Mouse (Mus musculus) cerebellum, adult 2 months (tissue): ENCODE measurements around the gene Bag1. TPM values are rescaled to one million over a fixed set of nuclear protein-coding genes. Genes with fewer than 3 reads are reported as not detected.

Experiments
- DNase-seq, 2 experiments: peaks; one replicate each; pipeline ENCODE4 v3.0.0; 2021
- H3K27ac ChIP-seq: fragments of 200-500 bp; 2 replicates; pipeline ENCODE4 v1.5.1; 2012; ENCODE audit warnings: low read length, control low read depth, inconsistent platforms; ENCODE audit not compliant: insufficient read depth
- H3K27me3 ChIP-seq: fragments of 200-500 bp; 2 replicates; pipeline ENCODE4 v1.6.1; 2012; ENCODE audit warnings: inconsistent platforms, mild to moderate bottlenecking, low read length, moderate library complexity; ENCODE audit not compliant: control insufficient read depth, insufficient read depth
- H3K4me1 ChIP-seq: fragments of 200-500 bp; 2 replicates; pipeline ENCODE4 v1.6.1; 2011; ENCODE audit warnings: low read length; ENCODE audit not compliant: control insufficient read depth, insufficient read depth
- H3K4me3 ChIP-seq: fragments of 200-500 bp; replicated peaks from 2 replicates; pipeline ENCODE3; 2011; ENCODE audit warnings: mild to moderate bottlenecking, low read depth, low read length, control low read depth; ENCODE audit not compliant: insufficient read depth
- CTCF ChIP-seq: fragments of 200-500 bp; IDR thresholded peaks from 2 replicates; pipeline ENCODE4 v1.5.1; 2011; ENCODE audit warnings: low read depth, mild to moderate bottlenecking, control low read depth, low read length, moderate library complexity, borderline replicate concordance; ENCODE audit not compliant: insufficient read depth
- POLR2A ChIP-seq: fragments of 200-500 bp; IDR thresholded peaks from 2 replicates; pipeline ENCODE4 v1.6.1; 2011; ENCODE audit warnings: low read length, control low read depth, borderline replicate concordance; ENCODE audit not compliant: insufficient read depth
- WGBS: fragments of 180-500 bp; shearing (Covaris S2); methylation state at CpG from one replicate; pipeline ENCODE4 v1.1.7; 2018; 5-methylcytosine and 5-hydroxymethylcytosine counted together
- polyA plus RNA-seq: library from polyadenylated mRNA; depleted of rRNA; stranded (reverse); fragments of >200 nt; gene quantifications from 2 replicates; pipeline ENCODE4 v1.2.3, GENCODE M21; 2012; rRNA removed

Gene Bag1
- polyA plus RNA-seq, result 143 and 159 TPM in 2 replicates

- DNase-seq, result peak; percentile 99
- H3K4me3 ChIP-seq, result peak within 1 kb of the TSS; percentile 95
- TF ChIP-seq POLR2A, result peak; percentile 76
- no peak for TF ChIP-seq CTCF
- H3K27ac ChIP-seq, result peak within 1 kb of the TSS; percentile 56
- no peaks in the 10 kb centered on the region for H3K4me1 ChIP-seq
- under 1% methylated on average over 41 of the region's 50 CpGs for WGBS
- H3K27me3 ChIP-seq, result no peaks in the 10 kb centered on the region
These were observed at the start of gene Bag1, which contains the start of gene Chmp5 for GRCm38 (mm10) chr4:40948160-40948708. TSS of gene Bag1 (minus strand) at chr4:40948294. TSS of gene Chmp5 (plus strand) at chr4:40948407.

GRCm38 (mm10) chr4:40996302-40996701 is 48.2 kb upstream of the Bag1 start:
- H3K27me3 ChIP-seq, result no peaks in the 10 kb centered on the region
- H3K4me3 ChIP-seq, result no peak overlapping the region
- no peak for DNase-seq
- WGBS, result 96% methylated on average over 6 of the region's 6 CpGs
- no peaks in the 10 kb centered on the region for H3K4me1 ChIP-seq
- TF ChIP-seq POLR2A (no peak), CTCF (no peak)
- H3K27ac ChIP-seq, result no peak overlapping the region

- TF ChIP-seq POLR2A (no peak), CTCF (no peak)
- H3K27me3 ChIP-seq, result no peaks in the 10 kb centered on the region
- H3K4me1 ChIP-seq, result no peaks in the 10 kb centered on the region
- H3K27ac ChIP-seq, result no peak overlapping the region
- 78% methylated on average over 6 of the region's 6 CpGs for WGBS
- no peak overlapping the region for H3K4me3 ChIP-seq
- no peak for DNase-seq
These were observed 41.5 kb upstream of the Bag1 start for GRCm38 (mm10) chr4:40989633-40990032.

- TF ChIP-seq POLR2A (no peak), CTCF (no peak)
- 68% methylated on average over 1 of the region's 1 CpGs for WGBS
- H3K27me3 ChIP-seq, result no peaks in the 10 kb centered on the region
- no peaks in the 10 kb centered on the region for H3K4me1 ChIP-seq
- no peak overlapping the region for H3K4me3 ChIP-seq
- DNase-seq, result no peak
- no peak overlapping the region for H3K27ac ChIP-seq
These were observed 35.6 kb upstream of the Bag1 start for GRCm38 (mm10) chr4:40983686-40984085.

GRCm38 (mm10) chr4:40982486-40982885 is 34.4 kb upstream of the Bag1 start:
- WGBS, result 66% methylated on average over 3 of the region's 3 CpGs
- no peak for TF ChIP-seq POLR2A
- Histone ChIP-seq H3K4me1 (no peaks in the 10 kb centered on the region), H3K27me3 (no peaks in the 10 kb centered on the region), H3K27ac (no peak overlapping the region), H3K4me3 (no peak overlapping the region)
- DNase-seq, result no peak

GRCm38 (mm10) chr4:40979430-40979829 is 31.3 kb upstream of the Bag1 start:
- WGBS, result 93% methylated on average over 1 of the region's 1 CpGs
- no peaks in the 10 kb centered on the region; the same call in 1 of the 2 replicates for H3K4me1 ChIP-seq
- DNase-seq, result no peak
- H3K27me3 ChIP-seq, result no peaks in the 10 kb centered on the region
- no peak overlapping the region for H3K27ac ChIP-seq
- H3K4me3 ChIP-seq, result no peak overlapping the region
- TF ChIP-seq POLR2A (no peak), CTCF (no peak)

GRCm38 (mm10) chr4:40976651-40977050 is 28.6 kb upstream of the Bag1 start:
- DNase-seq, result no peak
- TF ChIP-seq CTCF (no peak), POLR2A (no peak)
- H3K27ac ChIP-seq, result no peak overlapping the region
- H3K4me1 ChIP-seq, result peaks cover 4% of the 10 kb centered on the region
- H3K27me3 ChIP-seq, result no peaks in the 10 kb centered on the region
- 88% methylated on average over 10 of the region's 10 CpGs for WGBS
- H3K4me3 ChIP-seq, result no peak overlapping the region

GRCm38 (mm10) chr4:40975678-40976077 is 27.6 kb upstream of the Bag1 start:
- no peak for DNase-seq
- TF ChIP-seq POLR2A, result no peak
- no peak for TF ChIP-seq CTCF
- H3K27me3 ChIP-seq, result no peaks in the 10 kb centered on the region
- H3K4me3 ChIP-seq, result no peak overlapping the region
- H3K4me1 ChIP-seq, result peaks cover 4% of the 10 kb centered on the region
- no peak overlapping the region for H3K27ac ChIP-seq
- 84% methylated on average over 3 of the region's 3 CpGs for WGBS
